Mouse (Mus musculus): Measurements from ENCODE around the gene Ndufa12. TPM values are rescaled to one million over a fixed set of nuclear protein-coding genes. Genes with fewer than 3 reads are reported as not detected.

Gene Ndufa12
- total RNA-seq, 2 experiments from 2014 or later, result 208 to 229 TPM

Other genes with a start within 250 kb of the Ndufa12 start
- gene Vezt, start 162.9 kb upstream of the Ndufa12 start, total RNA-seq (2021), result 100 to 1,000 TPM in 1 of 2 experiments, 10 to 100 TPM in 1; 86.8 to 102 TPM
- gene Fgd6, start 162.7 kb upstream of the Ndufa12 start, total RNA-seq (2021), result 1 to 10 TPM; 8.4 to 8.9 TPM
- 1 to 10 TPM; 8.1 to 8.5 TPM for gene Nr2c1, start 50.7 kb upstream of the Ndufa12 start, total RNA-seq (2021)
- gene Gm4792, start 100.0 kb downstream of the Ndufa12 start, total RNA-seq (2021), result not detected
- gene Tmcc3, start 113.2 kb downstream of the Ndufa12 start, total RNA-seq (2021), result 10 to 100 TPM; 18.5 to 22.5 TPM

Data from left cerebral cortex, postnatal 14 days (tissue).